Mouse (Mus musculus): ENCODE measurements around the gene Fam186b.

GRCm38 (mm10) chr15:99264363-99264762 is 31.3 kb downstream of the Fam186b start:
- TF ChIP-seq CTCF (IDR thresholded peaks at IDR 0.05; ENCODE audit: low read depth) (no peak), EP300 (optimal IDR thresholded peaks at IDR 0.05) (no peak)

Measured in stomach, postnatal 0 days (tissue).